Mouse (Mus musculus) olfactory bulb, adult 2 months (tissue): ENCODE data around the gene Gmds. TPM values are rescaled to one million over a fixed set of nuclear protein-coding genes. Genes with fewer than 3 reads are reported as not detected.

Experiments used
- H3K27ac ChIP-seq: fragments of 200-500 bp; 2 replicates; pipeline ENCODE4 v1.5.1; 2012; ENCODE audit warnings: low read depth, low read length; ENCODE audit not compliant: insufficient read depth
- H3K4me1 ChIP-seq: fragments of 200-500 bp; 2 replicates; pipeline ENCODE4 v1.6.1; 2012; ENCODE audit warnings: low read length; ENCODE audit not compliant: control insufficient read depth, insufficient read depth
- H3K4me3 ChIP-seq: fragments of 200-500 bp; 2 replicates; pipeline ENCODE4 v1.5.1; 2012; ENCODE audit warnings: mild to moderate bottlenecking, low read depth, low read length, moderate library complexity; ENCODE audit not compliant: insufficient read depth
- CTCF ChIP-seq: fragments of 200-500 bp; IDR thresholded peaks from 2 replicates; pipeline ENCODE4 v1.5.1; 2012; ENCODE audit warnings: low read depth, mild to moderate bottlenecking, low read length, moderate library complexity; ENCODE audit not compliant: insufficient read depth
- POLR2A ChIP-seq: fragments of 200-500 bp; IDR thresholded peaks from 2 replicates; pipeline ENCODE4 v1.6.1; 2012; ENCODE audit warnings: mild to moderate bottlenecking, low read depth, low read length, moderate library complexity; ENCODE audit not compliant: insufficient read depth
- WGBS: fragments of 180-500 bp; shearing (Covaris S2); methylation state at CpG from one replicate; pipeline ENCODE4 v1.1.7; 2018; 5-methylcytosine and 5-hydroxymethylcytosine counted together
- polyA plus RNA-seq: library from polyadenylated mRNA; stranded (reverse); fragments of >200 nt; gene quantifications from 2 replicates; pipeline ENCODE4 v1.2.4, GENCODE M21; 2012; ENCODE audit warnings: low replicate concordance; ENCODE audit not compliant: missing spikeins, insufficient read depth, insufficient read length

Gmds gene
- polyA plus RNA-seq, 1 experiment, result not detected

DNA sequence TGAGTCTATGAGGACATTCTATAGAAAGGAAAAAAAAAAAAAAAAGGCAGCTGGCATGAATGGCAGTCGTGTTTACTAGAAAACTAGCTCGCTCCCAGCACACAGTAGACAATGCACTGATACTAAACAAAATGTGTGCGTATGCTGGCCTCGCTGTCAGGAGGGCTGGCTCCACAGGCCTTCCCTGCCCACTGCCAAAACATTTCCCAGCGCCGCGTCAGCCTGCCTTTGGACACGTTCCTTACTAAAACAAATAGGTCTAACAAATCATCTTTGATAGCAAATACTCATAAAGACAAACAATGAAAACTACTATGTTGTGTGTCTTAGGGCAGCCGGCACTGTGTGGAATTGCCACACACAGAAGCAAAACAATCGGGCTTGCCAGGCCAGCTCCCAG lies 541.2 kb downstream of the Gmds start:
- Histone ChIP-seq H3K27ac (no peak overlapping the region), H3K4me3 (no peak overlapping the region), H3K4me1 (peaks cover 8% of the 10 kb centered on the region)
- no peak for TF ChIP-seq CTCF
- no peak for TF ChIP-seq POLR2A
- WGBS, result 55% methylated on average over 10 of the region's 10 CpGs

DNA sequence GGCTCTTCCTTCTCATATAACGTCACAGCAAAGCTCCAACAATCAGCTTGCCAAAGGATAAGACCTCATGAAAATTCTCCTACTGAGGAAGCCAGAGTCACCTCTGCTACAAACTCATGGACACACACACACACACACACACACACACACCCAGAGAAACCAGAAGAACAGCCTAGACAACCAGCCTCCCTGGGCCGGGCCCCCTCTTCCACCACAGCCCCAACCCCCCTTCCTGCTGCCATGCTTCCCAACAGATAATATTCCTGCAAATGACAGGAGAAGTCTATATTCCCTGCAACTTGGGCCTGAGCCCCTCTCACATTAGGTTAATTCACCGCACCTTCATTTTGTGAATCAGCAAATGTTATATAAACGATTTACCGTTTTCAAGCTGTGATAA lies 545.4 kb downstream of the Gmds start:
- TF ChIP-seq POLR2A (no peak), CTCF (no peak)
- Histone ChIP-seq H3K27ac (no peak overlapping the region), H3K4me1 (no peaks in the 10 kb centered on the region), H3K4me3 (no peak overlapping the region)
- 58% methylated on average over 5 of the region's 5 CpGs for WGBS

DNA sequence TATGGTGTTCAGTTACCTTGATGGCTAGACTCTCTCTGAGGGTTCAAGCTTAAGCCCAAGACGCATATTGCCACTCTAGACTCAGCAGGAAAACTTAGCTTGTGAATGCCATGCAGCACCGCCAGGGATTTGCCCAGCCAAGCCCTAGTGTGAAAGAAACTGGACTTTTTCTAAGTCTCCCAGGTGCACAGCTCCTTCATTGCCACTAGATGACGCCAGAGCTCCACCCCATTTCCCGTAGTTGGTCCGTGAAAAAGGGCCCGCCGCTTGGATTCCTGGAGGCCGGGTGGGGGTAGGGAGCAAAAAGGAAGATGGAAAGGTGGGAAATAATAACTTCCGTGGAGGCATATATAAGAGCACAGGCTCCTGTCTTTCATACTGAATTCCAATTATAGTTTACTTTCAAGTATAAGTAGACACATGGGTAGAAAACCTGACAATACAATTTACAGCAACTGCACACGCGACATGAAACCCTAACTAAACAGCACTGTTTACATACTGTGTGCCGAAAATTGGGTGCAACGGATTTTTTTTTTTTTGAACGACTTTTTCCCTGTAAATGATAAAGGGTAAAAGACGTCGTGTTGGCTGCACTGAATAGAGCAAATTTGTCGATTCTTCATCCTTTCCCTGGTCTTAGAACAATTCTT lies 545.9 kb downstream of the Gmds start:
- WGBS, result 17% methylated on average over 17 of the region's 17 CpGs
- peak; percentile 93 for TF ChIP-seq CTCF
- no peak for TF ChIP-seq POLR2A
- no peak overlapping the region for H3K27ac ChIP-seq
- H3K4me3 ChIP-seq, result no peak overlapping the region
- H3K4me1 ChIP-seq, result no peaks in the 10 kb centered on the region

DNA sequence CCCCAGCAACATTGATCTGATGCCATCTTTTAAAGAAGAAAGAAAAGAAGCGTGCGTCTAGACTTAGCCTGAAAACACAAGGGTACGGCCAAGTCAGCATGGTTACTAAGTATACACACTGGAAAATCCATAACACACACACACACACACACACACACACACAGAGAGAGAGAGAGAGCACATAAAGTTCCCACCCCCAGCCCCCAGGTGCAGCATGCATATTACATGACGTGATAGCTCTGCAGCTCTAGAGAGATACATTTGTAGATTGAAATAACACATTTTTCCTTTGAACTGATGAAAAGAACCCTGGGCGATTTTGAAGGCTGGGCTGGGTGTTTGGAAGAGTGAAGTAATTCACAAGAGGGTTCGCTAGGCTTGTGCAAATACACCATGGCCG lies 553.8 kb downstream of the Gmds start:
- no peak for TF ChIP-seq CTCF
- TF ChIP-seq POLR2A, result no peak
- 86% methylated on average over 7 of the region's 7 CpGs for WGBS
- Histone ChIP-seq H3K4me1 (no peaks in the 10 kb centered on the region), H3K4me3 (no peak overlapping the region), H3K27ac (no peak overlapping the region)

DNA sequence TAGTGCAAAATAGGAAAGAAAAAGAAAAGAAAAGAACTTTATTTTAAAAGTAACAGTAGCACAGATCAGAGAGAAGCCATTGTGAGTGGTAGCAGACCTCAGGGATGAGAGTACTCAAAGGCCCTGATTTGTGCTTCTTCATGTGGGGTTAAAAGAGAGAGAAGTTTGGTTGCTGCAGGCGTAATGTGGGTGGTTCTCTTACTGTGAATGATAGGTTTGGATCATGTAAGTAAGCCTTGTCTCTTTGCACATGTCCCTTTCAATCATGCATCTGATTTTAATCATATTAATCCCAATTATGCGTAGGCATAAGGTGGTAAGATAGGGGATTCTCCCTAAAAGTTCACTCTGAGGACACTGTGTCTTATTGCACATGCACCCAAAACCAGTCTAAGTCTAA lies 556.5 kb downstream of the Gmds start:
- Histone ChIP-seq H3K27ac (no peak overlapping the region), H3K4me1 (no peaks in the 10 kb centered on the region), H3K4me3 (no peak overlapping the region)
- WGBS, result 93% methylated on average over 2 of the region's 2 CpGs
- TF ChIP-seq CTCF (no peak), POLR2A (no peak)

DNA sequence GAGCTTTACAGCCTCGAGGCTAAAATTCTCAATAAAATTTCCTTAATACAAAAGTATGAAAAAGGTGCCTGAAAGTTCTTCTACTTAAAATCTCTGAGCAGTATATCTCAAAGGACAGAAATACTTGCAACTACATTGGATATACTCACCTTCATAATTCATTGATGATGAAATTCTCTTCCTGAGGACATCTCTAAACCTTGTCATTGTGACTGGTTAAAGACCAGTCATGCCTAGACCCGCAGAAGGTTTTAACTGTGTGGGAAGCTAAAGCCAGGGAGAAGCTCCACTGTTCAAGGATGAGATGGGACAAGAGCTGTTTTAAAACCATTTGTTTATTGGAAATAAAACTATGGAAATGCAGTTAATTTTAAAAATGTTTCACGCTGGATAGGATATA lies 558.2 kb downstream of the Gmds start:
- TF ChIP-seq CTCF, result no peak
- TF ChIP-seq POLR2A, result no peak

DNA sequence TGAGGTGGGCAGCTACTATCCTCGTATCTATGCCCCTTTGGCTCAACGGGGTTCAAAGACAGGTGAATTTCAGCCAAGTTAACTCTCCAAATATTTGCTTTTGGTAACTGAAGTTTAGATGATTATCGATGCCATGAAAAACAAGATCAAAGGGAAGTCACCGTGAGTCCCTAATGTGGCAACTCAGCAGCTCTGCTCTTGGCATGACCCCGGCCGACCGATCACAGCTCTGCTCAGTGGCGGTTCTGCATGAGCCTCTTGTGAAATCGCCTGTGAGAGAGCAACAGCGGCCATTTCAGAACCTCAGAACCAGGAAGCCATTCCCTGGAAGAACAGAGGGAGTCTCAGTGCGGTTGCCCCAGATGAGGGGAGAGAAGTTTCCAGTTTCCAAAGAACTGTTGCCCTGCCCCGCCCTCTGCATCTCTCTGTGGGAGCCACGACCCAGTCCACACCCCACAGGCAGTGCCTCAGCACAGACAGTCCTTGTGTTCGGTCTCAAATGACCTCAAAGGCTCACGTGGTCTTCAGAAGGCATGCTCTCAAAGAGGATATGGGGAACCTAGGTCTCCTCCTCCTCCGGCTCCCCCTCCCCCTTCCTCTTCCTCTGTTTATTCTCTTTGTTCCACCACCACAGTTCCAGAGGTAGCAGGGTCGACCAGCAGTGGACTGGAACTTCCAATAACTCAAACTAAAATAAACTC lies 559.1 kb downstream of the Gmds start:
- Histone ChIP-seq H3K4me1 (no peaks in the 10 kb centered on the region), H3K4me3 (no peak overlapping the region), H3K27ac (no peak overlapping the region)
- WGBS, result 74% methylated on average over 17 of the region's 17 CpGs
- TF ChIP-seq POLR2A (no peak), CTCF (no peak)

More for the DNA sequence above, 558.2 kb downstream of the Gmds start:
- Histone ChIP-seq H3K27ac (no peak overlapping the region), H3K4me1 (no peaks in the 10 kb centered on the region), H3K4me3 (no peak overlapping the region)
- 89% methylated on average over 3 of the region's 3 CpGs for WGBS

DNA sequence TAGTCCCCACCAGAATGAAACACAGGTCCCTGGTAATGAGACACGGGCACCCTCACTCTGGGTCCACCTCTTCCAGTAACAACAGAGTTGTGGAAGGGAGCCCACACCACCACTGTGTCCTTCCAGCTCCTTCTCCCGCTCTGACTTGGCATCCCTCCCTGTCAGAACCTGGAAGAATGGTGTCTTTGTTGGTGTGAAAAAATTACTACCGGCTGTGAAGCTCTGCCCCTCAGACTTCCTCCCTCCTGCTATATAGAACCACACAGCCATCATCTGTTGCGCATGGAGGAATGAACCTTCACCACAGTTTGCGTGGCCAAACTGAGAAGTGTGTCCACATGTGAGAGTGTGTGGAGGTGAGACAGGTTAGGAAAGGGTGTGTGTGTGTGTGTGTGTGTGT lies 562.8 kb downstream of the Gmds start:
- WGBS, result 33% methylated on average over 5 of the region's 5 CpGs

DNA sequence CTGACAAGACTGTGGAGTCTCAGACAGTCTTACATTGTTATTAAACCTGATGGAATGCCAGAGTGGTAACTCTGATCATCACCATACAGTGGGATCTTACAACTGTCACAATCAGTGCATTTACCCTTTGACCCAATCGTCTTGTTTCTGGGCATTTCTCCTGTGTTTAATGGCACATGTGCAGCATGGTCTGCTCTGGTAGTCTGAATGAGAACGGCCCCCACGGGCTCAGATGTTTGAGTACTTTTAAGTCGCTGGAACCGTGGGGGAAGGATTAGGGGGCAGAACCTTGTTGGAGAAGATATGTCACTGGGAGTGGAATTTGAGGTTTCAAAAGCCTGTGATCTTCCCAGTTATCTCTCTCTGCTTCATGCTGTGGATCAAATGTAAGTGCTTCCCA lies 565.7 kb downstream of the Gmds start:
- 87% methylated on average over 5 of the region's 5 CpGs for WGBS
- Histone ChIP-seq H3K4me1 (no peaks in the 10 kb centered on the region), H3K27ac (no peak overlapping the region), H3K4me3 (no peak overlapping the region)
- TF ChIP-seq POLR2A (no peak), CTCF (no peak)

More for the DNA sequence above, 562.8 kb downstream of the Gmds start:
- Histone ChIP-seq H3K27ac (no peak overlapping the region), H3K4me1 (no peaks in the 10 kb centered on the region), H3K4me3 (no peak overlapping the region)
- TF ChIP-seq POLR2A, result no peak
- no peak for TF ChIP-seq CTCF
